Mouse (Mus musculus): Measurements from ENCODE around the gene Pkp4.

- TF ChIP-seq ZNF384 (IDR thresholded peaks at IDR 0.05; ENCODE audit: low read depth, low read length), result no peak
- no peak for TF ChIP-seq ZC3H11A (IDR thresholded peaks at IDR 0.05; ENCODE audit: borderline replicate concordance, low read depth, low read length)
Observed at GRCm38 (mm10) chr2:59206190-59206589, 45.5 kb downstream of the Pkp4 start.

Data from ES-E14 (cell line).